Mouse (Mus musculus) lung, embryonic 15.5 days (tissue): ENCODE measurements around the gene Ust. TPM values are rescaled to one million over a fixed set of nuclear protein-coding genes. Genes with fewer than 3 reads are reported as not detected.

Experiments
- ATAC-seq: fragments of 200-750 bp; cut with Nextera tagmentation; 2 replicates; pipeline ENCODE4 v1.8.0; 2017; ENCODE audit warnings: moderate number of reproducible peaks, borderline replicate concordance; ENCODE audit not compliant: low FRiP score, low TSS enrichment; ENCODE audit errors: extremely low read depth
- H3K27ac ChIP-seq: fragments of 300-500 bp; sonication (generic); 2 replicates; pipeline ENCODE4 v1.5.1; 2015; ENCODE audit warnings: moderate library complexity, mild to moderate bottlenecking, inconsistent platforms
- H3K27me3 ChIP-seq: fragments of 300-500 bp; sonication (generic); 2 replicates; pipeline ENCODE4 v1.6.1; 2015; ENCODE audit warnings: inconsistent platforms
- H3K36me3 ChIP-seq: fragments of 300-500 bp; sonication (generic); 2 replicates; pipeline ENCODE4 v1.6.1; 2015; ENCODE audit warnings: inconsistent platforms
- H3K4me1 ChIP-seq: fragments of 300-500 bp; sonication (generic); 2 replicates; pipeline ENCODE4 v1.6.1; 2015; ENCODE audit warnings: inconsistent platforms
- H3K4me2 ChIP-seq: fragments of 300-500 bp; sonication (generic); 2 replicates; pipeline ENCODE4 v1.6.1; 2015; ENCODE audit warnings: inconsistent platforms, mild to moderate bottlenecking, moderate library complexity
- H3K4me3 ChIP-seq: fragments of 300-500 bp; sonication (generic); 2 replicates; pipeline ENCODE4 v1.5.1; 2015; ENCODE audit warnings: mild to moderate bottlenecking, inconsistent platforms
- H3K9ac ChIP-seq: fragments of 300-500 bp; sonication (generic); 2 replicates; pipeline ENCODE4 v1.6.1; 2015; ENCODE audit warnings: inconsistent platforms
- H3K9me3 ChIP-seq: fragments of 300-500 bp; sonication (generic); 2 replicates; pipeline ENCODE4 v1.6.1; 2016; ENCODE audit warnings: inconsistent platforms
- WGBS: fragments of 180-500 bp; shearing (Covaris S2); methylation state at CpG from one replicate; pipeline ENCODE4 v1.1.7; 2015; 5-methylcytosine and 5-hydroxymethylcytosine counted together
- polyA plus RNA-seq: library from polyadenylated mRNA; unstranded; fragments of >200 nt; fragmentation: Nextera tagmentation; extraction: Ambion mirVana; gene quantifications from 2 replicates; pipeline ENCODE4 v1.2.1, GENCODE M21; 2015

Gene Ust
- polyA plus RNA-seq, 1 experiment from 2014 or later: 6.8 TPM

GRCm38 (mm10) chr10:8233148-8233901 is 285.3 kb downstream of the Ust start:
- no peaks in the 10 kb centered on the region for H3K9me3 ChIP-seq
- peak overlapping the region; percentile 72 for H3K27ac ChIP-seq
- peaks cover 25% of the 10 kb centered on the region for H3K4me1 ChIP-seq
- no peak overlapping the region for H3K9ac ChIP-seq
- 45% methylated on average over 8 of the region's 8 CpGs for WGBS
- ATAC-seq: peak; percentile 83
- H3K4me3 ChIP-seq: no peak overlapping the region
- H3K4me2 ChIP-seq: no peak overlapping the region
- no peaks in the 10 kb centered on the region for H3K27me3 ChIP-seq
- no peaks in the 10 kb centered on the region for H3K36me3 ChIP-seq

DNA sequence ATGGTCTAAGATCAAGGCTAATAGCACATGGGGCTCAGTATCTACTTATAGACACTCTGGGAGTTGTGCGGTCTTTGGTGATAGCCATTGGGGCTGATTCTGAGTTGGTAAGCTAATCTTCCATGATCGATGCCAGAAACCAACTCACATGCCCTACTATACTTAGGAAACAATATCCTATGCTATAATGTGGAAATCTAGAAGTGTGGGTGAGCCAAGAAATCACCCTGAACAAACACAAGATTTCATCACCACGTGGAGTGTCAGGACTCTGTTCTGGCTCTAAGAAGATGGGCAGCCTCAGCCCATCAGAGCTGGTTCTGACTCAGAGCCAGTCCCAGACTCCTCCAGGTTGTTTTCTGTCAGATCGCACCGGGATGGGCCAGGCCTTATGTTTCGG is 286.1 kb downstream of the Ust start:
- no peak overlapping the region for H3K4me3 ChIP-seq

DNA sequence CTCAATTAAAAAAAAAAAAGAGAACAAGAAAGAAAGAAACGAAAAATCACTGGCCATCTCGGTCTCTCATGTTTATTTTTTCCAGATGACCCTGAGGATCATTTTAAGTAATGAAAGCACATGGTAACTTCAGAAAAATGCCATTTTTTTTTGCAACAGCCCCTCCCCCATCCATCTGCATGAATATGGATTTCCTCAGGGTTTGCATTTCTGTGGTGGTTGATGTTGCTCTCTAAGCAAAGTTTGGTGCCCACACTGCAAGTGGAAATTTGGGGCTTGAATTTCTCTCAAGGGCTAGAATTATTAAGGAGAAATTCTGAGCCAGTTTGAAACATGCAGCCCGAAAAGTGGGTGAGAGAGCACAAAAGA is 290.3 kb downstream of the Ust start:
- Histone ChIP-seq H3K9ac (no peak overlapping the region), H3K27me3 (no peaks in the 10 kb centered on the region), H3K4me3 (no peak overlapping the region), H3K4me1 (peaks cover 19% of the 10 kb centered on the region), H3K27ac (no peak overlapping the region), H3K9me3 (no peaks in the 10 kb centered on the region), H3K4me2 (no peak overlapping the region), H3K36me3 (no peaks in the 10 kb centered on the region)
- no peak for ATAC-seq
- 33% methylated on average over 3 of the region's 3 CpGs for WGBS

More for the DNA sequence above, 286.1 kb downstream of the Ust start:
- peak overlapping the region; percentile 22; the same call in 1 of the 2 replicates for H3K27ac ChIP-seq
- H3K9me3 ChIP-seq: no peaks in the 10 kb centered on the region
- H3K4me2 ChIP-seq: no peak overlapping the region
- H3K4me1 ChIP-seq: peaks cover 26% of the 10 kb centered on the region
- ATAC-seq: no peak
- no peak overlapping the region for H3K9ac ChIP-seq
- 62% methylated on average over 6 of the region's 6 CpGs for WGBS
- H3K27me3 ChIP-seq: no peaks in the 10 kb centered on the region
- no peaks in the 10 kb centered on the region for H3K36me3 ChIP-seq

- ATAC-seq: peak; percentile 91
Observed at GRCm38 (mm10) chr10:8227705-8228374, 290.8 kb downstream of the Ust start.

GRCm38 (mm10) chr10:8226650-8227049 is 292.0 kb downstream of the Ust start:
- Histone ChIP-seq H3K27ac (no peak overlapping the region), H3K9ac (no peak overlapping the region), H3K9me3 (no peaks in the 10 kb centered on the region), H3K27me3 (no peaks in the 10 kb centered on the region), H3K4me3 (no peak overlapping the region), H3K36me3 (no peaks in the 10 kb centered on the region), H3K4me2 (no peak overlapping the region), H3K4me1 (peaks cover 9% of the 10 kb centered on the region; the same call in 1 of the 2 replicates)
- WGBS: 80% methylated on average over 3 of the region's 3 CpGs
- no peak for ATAC-seq

More at GRCm38 (mm10) chr10:8227705-8228374, 290.8 kb downstream of the Ust start:
- H3K4me1 ChIP-seq: peaks cover 14% of the 10 kb centered on the region
- H3K36me3 ChIP-seq: no peaks in the 10 kb centered on the region
- H3K9ac ChIP-seq: no peak overlapping the region
- H3K4me3 ChIP-seq: no peak overlapping the region
- H3K9me3 ChIP-seq: no peaks in the 10 kb centered on the region
- H3K4me2 ChIP-seq: no peak overlapping the region
- 38% methylated on average over 5 of the region's 5 CpGs for WGBS
- H3K27me3 ChIP-seq: no peaks in the 10 kb centered on the region
- H3K27ac ChIP-seq: no peak overlapping the region

- ATAC-seq: no peak
- Histone ChIP-seq H3K4me1 (peaks cover 15% of the 10 kb centered on the region), H3K9ac (no peak overlapping the region), H3K27ac (no peak overlapping the region), H3K9me3 (no peaks in the 10 kb centered on the region), H3K4me3 (no peak overlapping the region), H3K4me2 (no peak overlapping the region), H3K27me3 (no peaks in the 10 kb centered on the region), H3K36me3 (no peaks in the 10 kb centered on the region)
- 45% methylated on average over 2 of the region's 2 CpGs for WGBS
Observed at GRCm38 (mm10) chr10:8224641-8225040, 294.0 kb downstream of the Ust start.

DNA sequence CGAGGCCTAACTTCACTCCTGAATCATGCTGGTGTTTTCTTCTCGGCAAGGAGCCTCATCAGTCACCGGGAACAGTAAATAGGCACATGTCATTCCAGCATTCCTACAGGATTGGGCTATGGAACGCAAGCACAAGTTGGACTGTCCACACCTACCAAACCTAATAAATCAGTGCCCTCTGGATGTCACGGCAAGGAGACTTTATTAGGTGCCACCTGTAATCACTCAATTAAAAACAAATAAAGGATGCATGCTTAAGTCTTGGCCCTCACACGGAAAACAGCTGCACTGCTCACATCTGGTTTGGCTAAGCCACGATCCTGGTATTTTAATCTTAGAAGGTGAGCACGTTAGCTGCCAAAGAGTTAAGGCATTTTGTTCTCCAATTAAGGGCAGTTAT is 294.6 kb downstream of the Ust start:
- no peak overlapping the region for H3K9ac ChIP-seq
- H3K36me3 ChIP-seq: no peaks in the 10 kb centered on the region
- 50% methylated on average over 8 of the region's 8 CpGs for WGBS
- H3K9me3 ChIP-seq: no peaks in the 10 kb centered on the region
- H3K4me2 ChIP-seq: no peak overlapping the region
- H3K27ac ChIP-seq: no peak overlapping the region
- no peaks in the 10 kb centered on the region for H3K27me3 ChIP-seq
- peaks cover 15% of the 10 kb centered on the region for H3K4me1 ChIP-seq
- no peak for ATAC-seq
- no peak overlapping the region for H3K4me3 ChIP-seq

DNA sequence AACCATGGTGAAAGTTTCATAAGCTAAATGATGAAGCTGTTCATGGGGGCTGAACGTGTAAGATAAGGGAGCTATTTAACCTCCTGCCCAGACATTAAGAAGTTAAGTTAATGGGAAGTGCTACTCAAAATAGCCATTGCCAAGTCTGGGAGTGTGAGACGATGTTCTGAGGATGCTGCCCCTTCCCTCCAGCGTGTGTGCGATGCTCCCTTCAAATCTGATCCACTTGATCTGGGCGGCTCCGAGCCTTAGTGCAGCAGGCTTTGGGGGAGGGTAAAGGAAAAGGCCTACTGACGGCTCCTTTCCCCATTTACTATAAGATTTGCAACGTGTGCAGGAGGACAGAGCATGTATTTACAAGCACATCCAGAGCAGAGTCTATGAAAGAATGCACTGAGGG is 301.7 kb downstream of the Ust start:
- Histone ChIP-seq H3K4me3 (no peak overlapping the region), H3K9me3 (no peaks in the 10 kb centered on the region), H3K9ac (no peak overlapping the region), H3K4me2 (no peak overlapping the region), H3K4me1 (peaks cover 29% of the 10 kb centered on the region), H3K36me3 (no peaks in the 10 kb centered on the region), H3K27ac (peak overlapping the region; percentile 37; the same call in 1 of the 2 replicates), H3K27me3 (no peaks in the 10 kb centered on the region)
- 16% methylated on average over 8 of the region's 8 CpGs for WGBS
- peak; percentile 64; the same call in 1 of the 2 replicates for ATAC-seq

DNA sequence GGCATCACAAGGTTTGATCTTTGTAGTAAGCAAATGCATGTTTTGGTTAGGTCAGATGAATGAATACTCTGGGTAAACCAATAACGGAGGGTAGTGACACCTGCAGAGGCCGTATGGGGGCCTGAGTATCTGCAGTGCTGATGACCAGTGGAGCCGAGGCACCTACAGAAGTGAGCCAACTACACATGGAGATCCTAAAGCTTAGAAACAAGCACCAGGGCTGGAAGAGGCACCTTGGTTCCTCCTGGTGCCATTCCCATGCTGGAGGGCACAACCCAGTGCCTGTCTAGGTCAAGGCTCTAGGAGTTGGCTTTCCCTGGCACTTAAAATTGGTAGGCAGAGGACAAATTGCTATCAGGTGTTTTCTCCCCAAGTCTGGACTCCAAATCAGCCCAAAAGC is 303.4 kb downstream of the Ust start:
- H3K4me1 ChIP-seq: peaks cover 30% of the 10 kb centered on the region
- H3K27ac ChIP-seq: no peak overlapping the region
- 84% methylated on average over 3 of the region's 3 CpGs for WGBS

DNA sequence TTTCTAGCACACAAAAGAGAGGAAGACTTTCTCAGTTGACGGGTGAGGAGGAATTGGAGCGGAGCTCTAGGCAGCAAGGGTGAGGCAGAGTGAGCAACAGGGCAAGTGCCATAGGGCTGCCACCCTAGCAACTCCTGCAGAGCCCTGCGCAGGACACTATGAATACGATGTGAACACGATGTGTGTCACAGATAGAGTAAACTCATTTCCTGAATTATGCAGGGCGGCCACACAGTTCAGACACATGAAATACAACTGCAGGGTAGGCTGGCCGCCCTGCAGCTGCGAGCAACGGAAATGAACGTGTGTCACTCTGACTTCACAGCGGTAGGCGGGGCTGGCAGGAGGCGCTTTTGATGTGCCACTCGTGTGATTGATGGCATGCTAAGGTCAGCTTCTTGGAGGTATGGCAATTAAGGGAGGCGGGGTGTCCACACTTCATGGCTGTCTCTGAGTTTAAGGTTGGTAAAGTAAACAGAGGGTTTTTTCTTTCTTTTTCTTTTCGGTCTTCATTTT is 304.7 kb downstream of the Ust start:
- Histone ChIP-seq H3K27me3 (no peaks in the 10 kb centered on the region), H3K27ac (peak overlapping the region; percentile 57), H3K9ac (no peak overlapping the region), H3K4me2 (peak overlapping the region; percentile 28), H3K4me1 (peaks cover 30% of the 10 kb centered on the region), H3K36me3 (no peaks in the 10 kb centered on the region), H3K4me3 (no peak overlapping the region), H3K9me3 (no peaks in the 10 kb centered on the region)
- ATAC-seq: peak; percentile 50; the same call in 1 of the 2 replicates
- 9% methylated on average over 16 of the region's 16 CpGs for WGBS

More for the DNA sequence above, 303.4 kb downstream of the Ust start:
- H3K9ac ChIP-seq: no peak overlapping the region
- ATAC-seq: no peak
- H3K27me3 ChIP-seq: no peaks in the 10 kb centered on the region
- no peak overlapping the region for H3K4me3 ChIP-seq
- H3K36me3 ChIP-seq: no peaks in the 10 kb centered on the region
- H3K9me3 ChIP-seq: no peaks in the 10 kb centered on the region
- H3K4me2 ChIP-seq: no peak overlapping the region

GRCm38 (mm10) chr10:8213266-8213905 is 305.2 kb downstream of the Ust start:
- peak; percentile 81 for ATAC-seq
- H3K4me2 ChIP-seq: peak overlapping the region; percentile 28
- H3K27ac ChIP-seq: peak overlapping the region; percentile 57

More at GRCm38 (mm10) chr10:8213266-8213905, 305.2 kb downstream of the Ust start:
- H3K27me3 ChIP-seq: no peaks in the 10 kb centered on the region
- no peak overlapping the region for H3K4me3 ChIP-seq
- H3K9ac ChIP-seq: no peak overlapping the region
- WGBS: 11% methylated on average over 10 of the region's 10 CpGs
- no peaks in the 10 kb centered on the region for H3K9me3 ChIP-seq
- peaks cover 30% of the 10 kb centered on the region for H3K4me1 ChIP-seq
- no peaks in the 10 kb centered on the region for H3K36me3 ChIP-seq
